Mouse (Mus musculus): Measurements from ENCODE around the gene Smim27.
"Not testable (repeated sequence)": the region's sequence is repeated elsewhere in the genome, so short reads cannot be mapped to it uniquely, and the experiment has no call there.

Gene Smim27

GRCm38 (mm10) chr4:40254385-40255103 lies 14.8 kb upstream of the Smim27 start:
- no peak for DNase-seq (ENCODE audit: low read depth in 2 of 2, low spot score in 2 of 2)

GRCm38 (mm10) chr4:40264321-40264720 lies 5.1 kb upstream of the Smim27 start:
- DNase-seq (ENCODE audit: low read depth in 2 of 2, low spot score in 2 of 2), result no peak

GRCm38 (mm10) chr4:40267681-40268080 lies 1.7 kb upstream of the Smim27 start:
- no peak for DNase-seq (ENCODE audit: low read depth in 2 of 2, low spot score in 2 of 2)

- DNase-seq (ENCODE audit: low read depth in 2 of 2, low spot score in 2 of 2), result peak; percentile 82 to 89
These were observed 1.1 kb upstream of the Smim27 start for GRCm38 (mm10) chr4:40268204-40268813.

- no peak for DNase-seq (ENCODE audit: low read depth in 2 of 2, low spot score in 2 of 2)
These were observed 544 bp upstream of the Smim27 start for GRCm38 (mm10) chr4:40268835-40269234.

GRCm38 (mm10) chr4:40278880-40279275 lies 9.5 kb downstream of the Smim27 start:
- DNase-seq (ENCODE audit: low read depth in 2 of 2, low spot score in 2 of 2), result peak; percentile 3 to 6

GRCm38 (mm10) chr4:40279276-40279900 lies 10.0 kb downstream of the Smim27 start, which contains the start of gene Ndufb6:
Ndufb6 (minus strand) TSS chr4:40279421.
- peak; percentile 86 to 91 for DNase-seq (ENCODE audit: low read depth in 2 of 2, low spot score in 2 of 2)

- DNase-seq (ENCODE audit: low read depth in 2 of 2, low spot score in 2 of 2), result peak; percentile 74 to 80
These were observed 16.2 kb downstream of the Smim27 start for GRCm38 (mm10) chr4:40285582-40285981.

GRCm38 (mm10) chr4:40287415-40287814 lies 18.0 kb downstream of the Smim27 start:
- DNase-seq (ENCODE audit: low read depth in 2 of 2, low spot score in 2 of 2), result no peak

GRCm38 (mm10) chr4:40289046-40289445 lies 19.7 kb downstream of the Smim27 start:
- no peak for DNase-seq (ENCODE audit: low read depth in 2 of 2, low spot score in 2 of 2)

GRCm38 (mm10) chr4:40291511-40291910 lies 22.1 kb downstream of the Smim27 start:
- not testable (repeated sequence) for DNase-seq (ENCODE audit: low read depth in 2 of 2, low spot score in 2 of 2)

GRCm38 (mm10) chr4:40299169-40299568 lies 29.8 kb downstream of the Smim27 start:
- no peak for DNase-seq (ENCODE audit: low read depth in 2 of 2, low spot score in 2 of 2)

GRCm38 (mm10) chr4:40301076-40301789 lies 31.9 kb downstream of the Smim27 start:
- DNase-seq (ENCODE audit: low read depth in 2 of 2, low spot score in 2 of 2), result peak; percentile 47 to 58

GRCm38 (mm10) chr4:40302445-40303125 lies 33.2 kb downstream of the Smim27 start:
- DNase-seq (ENCODE audit: low read depth in 2 of 2, low spot score in 2 of 2), result no peak

GRCm38 (mm10) chr4:40309682-40310081 lies 40.3 kb downstream of the Smim27 start:
- no peak for DNase-seq (ENCODE audit: low read depth in 2 of 2, low spot score in 2 of 2)

- no peak for DNase-seq (ENCODE audit: low read depth in 2 of 2, low spot score in 2 of 2)
These were observed 41.5 kb downstream of the Smim27 start for GRCm38 (mm10) chr4:40310796-40311383.

- no peak for DNase-seq (ENCODE audit: low read depth in 2 of 2, low spot score in 2 of 2)
These were observed 42.8 kb downstream of the Smim27 start for GRCm38 (mm10) chr4:40312213-40312612.

- no peak for DNase-seq (ENCODE audit: low read depth in 2 of 2, low spot score in 2 of 2)
These were observed 43.6 kb downstream of the Smim27 start for GRCm38 (mm10) chr4:40313026-40313425.

GRCm38 (mm10) chr4:40317404-40317803 lies 48.0 kb downstream of the Smim27 start:
- no peak for DNase-seq (ENCODE audit: low read depth in 2 of 2, low spot score in 2 of 2)
